Mouse (Mus musculus): Measurements from ENCODE around the gene AC134908.4. TPM values are rescaled to one million over a fixed set of nuclear protein-coding genes. Genes with fewer than 3 reads are reported as not detected.
"Not testable (repeated sequence)": the region's sequence is repeated elsewhere in the genome, so short reads cannot be mapped to it uniquely, and the experiment has no call there.

Gene AC134908.4
- polyA plus RNA-seq, 1 experiment from 2014 or later: not detected

- H3K27me3 ChIP-seq: peaks cover 49% of the 10 kb centered on the region
- ATAC-seq (ENCODE audit: low FRiP score, low read depth): no peak
- no peak overlapping the region for H3K27ac ChIP-seq (replicated peaks)
- no peak overlapping the region for H3K4me2 ChIP-seq (replicated peaks)
- H3K36me3 ChIP-seq: peaks cover 20% of the 10 kb centered on the region
- H3K9me3 ChIP-seq: no peaks in the 10 kb centered on the region
- H3K4me3 ChIP-seq: no peak overlapping the region
- no peak overlapping the region for H3K9ac ChIP-seq (replicated peaks)
- H3K4me1 ChIP-seq: peaks cover 20% of the 10 kb centered on the region
- 86% methylated on average over 11 of the region's 11 CpGs for WGBS
These were observed 22.2 kb upstream of the AC134908.4 start for GRCm38 (mm10) chr17:25817662-25818061.

- H3K4me1 ChIP-seq: peaks cover 32% of the 10 kb centered on the region
- no peak for ATAC-seq (ENCODE audit: low FRiP score, low read depth)
- peaks cover 31% of the 10 kb centered on the region for H3K27me3 ChIP-seq
- 4% methylated on average over 20 of the region's 20 CpGs for WGBS
- H3K27ac ChIP-seq (replicated peaks): no peak overlapping the region
- H3K36me3 ChIP-seq: peaks cover 20% of the 10 kb centered on the region
- 0 out of 2 replicates have a peak overlapping the region, but pooled peaks have one; percentile 7 for H3K4me3 ChIP-seq
- H3K4me2 ChIP-seq (replicated peaks): peak overlapping the region; percentile 35
- 0 out of 2 replicates have a peak overlapping the region, but pooled peaks have one; percentile 4 for H3K9ac ChIP-seq (replicated peaks)
- no peaks in the 10 kb centered on the region for H3K9me3 ChIP-seq
These were observed 18.0 kb upstream of the AC134908.4 start for GRCm38 (mm10) chr17:25813471-25813870.

GRCm38 (mm10) chr17:25810890-25811289, 15.4 kb upstream of the AC134908.4 start:
- peak overlapping the region; percentile 96; the same call in 1 of the 2 replicates for H3K9ac ChIP-seq (replicated peaks)
- peaks cover 39% of the 10 kb centered on the region for H3K4me1 ChIP-seq
- no peaks in the 10 kb centered on the region for H3K9me3 ChIP-seq
- peak overlapping the region; percentile 85; the same call in 1 of the 2 replicates for H3K4me3 ChIP-seq
- WGBS: 75% methylated on average over 4 of the region's 4 CpGs
- H3K36me3 ChIP-seq: no peaks in the 10 kb centered on the region
- no peak for ATAC-seq (ENCODE audit: low FRiP score, low read depth)
- peak overlapping the region; percentile 79 for H3K4me2 ChIP-seq (replicated peaks)
- peaks cover 19% of the 10 kb centered on the region for H3K27me3 ChIP-seq
- no peak overlapping the region for H3K27ac ChIP-seq (replicated peaks)

- 8% methylated on average over 25 of the region's 25 CpGs for WGBS
- H3K27ac ChIP-seq (replicated peaks): peak overlapping the region; percentile 98
- no peaks in the 10 kb centered on the region for H3K36me3 ChIP-seq
- H3K4me1 ChIP-seq: peaks cover 39% of the 10 kb centered on the region
- ATAC-seq (ENCODE audit: low FRiP score, low read depth): peak; percentile 76
- peak overlapping the region; percentile 96 for H3K9ac ChIP-seq (replicated peaks)
- no peaks in the 10 kb centered on the region for H3K9me3 ChIP-seq
- peak overlapping the region; percentile 85 for H3K4me3 ChIP-seq
- H3K4me2 ChIP-seq (replicated peaks): peak overlapping the region; percentile 79
- H3K27me3 ChIP-seq: peaks cover 19% of the 10 kb centered on the region
These were observed 14.3 kb upstream of the AC134908.4 start for GRCm38 (mm10) chr17:25809606-25810340.

GRCm38 (mm10) chr17:25808789-25809605, 13.5 kb upstream of the AC134908.4 start, which contains the start of gene Fbxl16:
Gene Fbxl16 (plus strand): TSS chr17:25809085.
- Histone ChIP-seq H3K4me1 (peaks cover 39% of the 10 kb centered on the region), H3K9me3 (no peaks in the 10 kb centered on the region), H3K27me3 (peaks cover 19% of the 10 kb centered on the region), H3K9ac (replicated peaks) (peak within 1 kb of the TSS; percentile 96), H3K27ac (replicated peaks) (peak within 1 kb of the TSS; percentile 98), H3K36me3 (no peaks in the 10 kb centered on the region), H3K4me3 (peak within 1 kb of the TSS; percentile 85), H3K4me2 (replicated peaks) (peak within 1 kb of the TSS; percentile 79)
- under 1% methylated on average over 84 of the region's 100 CpGs for WGBS
- ATAC-seq (ENCODE audit: low FRiP score, low read depth): peak; percentile 81

GRCm38 (mm10) chr17:25808028-25808427, 12.6 kb upstream of the AC134908.4 start:
- Histone ChIP-seq H3K4me1 (peaks cover 42% of the 10 kb centered on the region), H3K4me3 (peak overlapping the region; percentile 85), H3K36me3 (no peaks in the 10 kb centered on the region), H3K27ac (replicated peaks) (peak overlapping the region; percentile 98), H3K27me3 (peaks cover 15% of the 10 kb centered on the region), H3K4me2 (replicated peaks) (peak overlapping the region; percentile 79), H3K9ac (replicated peaks) (peak overlapping the region; percentile 96), H3K9me3 (no peaks in the 10 kb centered on the region)
- 28% methylated on average over 5 of the region's 5 CpGs for WGBS
- no peak for ATAC-seq (ENCODE audit: low FRiP score, low read depth)

- not testable (repeated sequence) for H3K9ac ChIP-seq (replicated peaks); H3K36me3 ChIP-seq; H3K9me3 ChIP-seq; H3K27me3 ChIP-seq; H3K4me2 ChIP-seq (replicated peaks); H3K4me3 ChIP-seq; ATAC-seq (ENCODE audit: low FRiP score, low read depth)
- 0 out of 2 replicates have a peak overlapping the region, but pooled peaks have one; percentile 98 for H3K27ac ChIP-seq (replicated peaks)
- WGBS: 50% methylated on average over 2 of the region's 2 CpGs
- peaks cover 42% of the 10 kb centered on the region for H3K4me1 ChIP-seq
These were observed 12.0 kb upstream of the AC134908.4 start for GRCm38 (mm10) chr17:25807452-25807851.

GRCm38 (mm10) chr17:25806507-25806906, 11.0 kb upstream of the AC134908.4 start:
- Histone ChIP-seq H3K4me3 (no peak overlapping the region), H3K27ac (replicated peaks) (no peak overlapping the region), H3K27me3 (peaks cover 8% of the 10 kb centered on the region; the same call in 1 of the 2 replicates), H3K4me1 (peaks cover 47% of the 10 kb centered on the region), H3K9me3 (no peaks in the 10 kb centered on the region), H3K36me3 (no peaks in the 10 kb centered on the region), H3K4me2 (replicated peaks) (no peak overlapping the region), H3K9ac (replicated peaks) (no peak overlapping the region)
- no peak for ATAC-seq (ENCODE audit: low FRiP score, low read depth)
- WGBS: 90% methylated on average over 4 of the region's 4 CpGs

- H3K4me2 ChIP-seq (replicated peaks): peak overlapping the region; percentile 48
- peaks cover 24% of the 10 kb centered on the region for H3K4me1 ChIP-seq
- H3K9me3 ChIP-seq: no peaks in the 10 kb centered on the region
- peak overlapping the region; percentile 13; the same call in 1 of the 2 replicates for H3K4me3 ChIP-seq
- H3K36me3 ChIP-seq: no peaks in the 10 kb centered on the region
- ATAC-seq (ENCODE audit: low FRiP score, low read depth): peak; percentile 95
- WGBS: 9% methylated on average over 10 of the region's 10 CpGs
- peak overlapping the region; percentile 95 for H3K27ac ChIP-seq (replicated peaks)
- peaks cover 8% of the 10 kb centered on the region for H3K27me3 ChIP-seq
- H3K9ac ChIP-seq (replicated peaks): 0 out of 2 replicates have a peak overlapping the region, but pooled peaks have one; percentile 5
These were observed 7.5 kb upstream of the AC134908.4 start for GRCm38 (mm10) chr17:25802825-25803517.

- ATAC-seq (ENCODE audit: low FRiP score, low read depth): no peak
- Histone ChIP-seq H3K4me2 (replicated peaks) (no peak overlapping the region), H3K27me3 (peaks cover 8% of the 10 kb centered on the region), H3K9me3 (no peaks in the 10 kb centered on the region), H3K4me3 (no peak overlapping the region), H3K9ac (replicated peaks) (no peak overlapping the region), H3K4me1 (peaks cover 33% of the 10 kb centered on the region), H3K27ac (replicated peaks) (no peak overlapping the region), H3K36me3 (no peaks in the 10 kb centered on the region)
- 7% methylated on average over 6 of the region's 6 CpGs for WGBS
These were observed 5.6 kb upstream of the AC134908.4 start for GRCm38 (mm10) chr17:25801029-25801428.

- peaks cover 5% of the 10 kb centered on the region for H3K27me3 ChIP-seq
- peak; percentile 77 for ATAC-seq (ENCODE audit: low FRiP score, low read depth)
- peak within 1 kb of the TSS; percentile 75 for H3K9ac ChIP-seq (replicated peaks)
- H3K36me3 ChIP-seq: no peaks in the 10 kb centered on the region
- under 1% methylated on average over 34 of the region's 35 CpGs for WGBS
- H3K4me3 ChIP-seq: peak within 1 kb of the TSS; percentile 80
- H3K4me2 ChIP-seq (replicated peaks): peak within 1 kb of the TSS; percentile 92
- no peaks in the 10 kb centered on the region for H3K9me3 ChIP-seq
- H3K4me1 ChIP-seq: peaks cover 50% of the 10 kb centered on the region
- peak within 1 kb of the TSS; percentile 93 for H3K27ac ChIP-seq (replicated peaks)
These were observed 1.5 kb upstream of the AC134908.4 start, which contains the start of gene Metrn for GRCm38 (mm10) chr17:25796951-25797369. Gene Metrn (minus strand): TSS chr17:25797136.
